Mouse (Mus musculus) heart, postnatal 36 days (tissue): Measurements from ENCODE around the gene Hamp. TPM values are rescaled to one million over a fixed set of nuclear protein-coding genes. Genes with fewer than 3 reads are reported as not detected.

Source experiments
- DNase-seq, 2 experiments: peaks; one replicate each; pipeline ENCODE4 v3.0.0; 2021 to 2022
- intact Hi-C: fragments of 180-260 bp; cut with DNase I; formaldehyde crosslinking; loops from one replicate; pipeline ENCODE4 v1.15.1; 2025
- total RNA-seq, 2 experiments: library from RNA; stranded (reverse); gene quantifications; 2 replicates each; pipeline ENCODE4 v1.2.3; 2021

The Hamp gene
- 10 to 100 TPM; 20.2 to 36.3 TPM for total RNA-seq

- no peak for DNase-seq
- intact Hi-C loops: no loop called here
Observed at GRCm38 (mm10) chr7:30943909-30944635, at the start of gene Hamp. Hamp (minus strand) TSS chr7:30944032.

- no peak for DNase-seq
- intact Hi-C loops: no loop called here
Observed at GRCm38 (mm10) chr7:30992148-30992547, 48.3 kb upstream of the Hamp start.

DNA sequence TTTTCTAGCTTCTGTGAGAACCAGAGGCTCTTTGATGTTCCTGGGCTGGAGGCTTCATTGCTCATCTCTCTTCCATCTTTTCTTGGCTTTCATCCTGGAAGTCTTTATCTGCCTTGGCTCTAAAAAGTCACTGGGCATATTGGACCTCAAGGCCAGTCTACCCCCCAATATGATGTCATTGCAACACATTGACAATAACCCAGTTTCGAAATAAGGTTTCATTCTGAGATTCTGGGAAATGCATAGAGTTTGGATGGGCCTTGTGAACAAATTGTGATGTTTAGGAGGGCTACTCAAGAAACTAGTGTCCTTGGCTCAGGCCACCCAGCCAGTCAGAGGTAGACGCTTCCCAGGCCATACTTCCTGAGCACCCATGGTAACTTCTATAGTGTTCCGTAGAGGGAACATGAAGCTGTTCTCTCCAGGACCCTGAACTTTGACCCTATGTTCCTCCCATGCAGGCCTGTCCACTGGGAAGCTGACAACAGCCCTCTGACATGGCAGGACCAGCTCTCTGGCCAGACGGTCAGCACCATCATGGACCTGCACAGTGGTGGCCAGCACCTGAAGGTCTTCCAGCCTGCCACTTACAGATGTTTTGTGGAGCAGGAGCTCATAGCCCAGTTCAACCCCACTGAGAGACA lies 44.8 kb upstream of the Hamp start:
- no peak for DNase-seq
- intact Hi-C loops: no loop called here

- intact Hi-C loops: no loop called here
- no peak for DNase-seq
Observed at GRCm38 (mm10) chr7:30985357-30985756, 41.5 kb upstream of the Hamp start.

- intact Hi-C loops: no loop called here
- DNase-seq: no peak
Observed at GRCm38 (mm10) chr7:30981703-30982102, 37.9 kb upstream of the Hamp start.

GRCm38 (mm10) chr7:30973501-30974289 lies 29.9 kb upstream of the Hamp start, which contains the start of gene Fam187b:
Fam187b (plus strand) TSS chr7:30973790.
- DNase-seq: peak; percentile 90 to 93
- intact Hi-C loops: loop anchor here (1.0 to 5.0 kb wide), 6 partner anchors 17 to 386 kb away; partner anchors contain the start of genes Fxyd7, Kmt2b, Tmem147 and Usf2

- intact Hi-C loops: loop anchor here (2.0 to 5.0 kb wide), 4 partner anchors 16 to 386 kb away; partner anchors contain the start of genes Kmt2b, Tmem147 and Usf2
- DNase-seq: no peak
Observed at GRCm38 (mm10) chr7:30973251-30973500, 29.3 kb upstream of the Hamp start, which contains the start of gene Lsr. Lsr (minus strand) TSS chr7:30973464.

DNA sequence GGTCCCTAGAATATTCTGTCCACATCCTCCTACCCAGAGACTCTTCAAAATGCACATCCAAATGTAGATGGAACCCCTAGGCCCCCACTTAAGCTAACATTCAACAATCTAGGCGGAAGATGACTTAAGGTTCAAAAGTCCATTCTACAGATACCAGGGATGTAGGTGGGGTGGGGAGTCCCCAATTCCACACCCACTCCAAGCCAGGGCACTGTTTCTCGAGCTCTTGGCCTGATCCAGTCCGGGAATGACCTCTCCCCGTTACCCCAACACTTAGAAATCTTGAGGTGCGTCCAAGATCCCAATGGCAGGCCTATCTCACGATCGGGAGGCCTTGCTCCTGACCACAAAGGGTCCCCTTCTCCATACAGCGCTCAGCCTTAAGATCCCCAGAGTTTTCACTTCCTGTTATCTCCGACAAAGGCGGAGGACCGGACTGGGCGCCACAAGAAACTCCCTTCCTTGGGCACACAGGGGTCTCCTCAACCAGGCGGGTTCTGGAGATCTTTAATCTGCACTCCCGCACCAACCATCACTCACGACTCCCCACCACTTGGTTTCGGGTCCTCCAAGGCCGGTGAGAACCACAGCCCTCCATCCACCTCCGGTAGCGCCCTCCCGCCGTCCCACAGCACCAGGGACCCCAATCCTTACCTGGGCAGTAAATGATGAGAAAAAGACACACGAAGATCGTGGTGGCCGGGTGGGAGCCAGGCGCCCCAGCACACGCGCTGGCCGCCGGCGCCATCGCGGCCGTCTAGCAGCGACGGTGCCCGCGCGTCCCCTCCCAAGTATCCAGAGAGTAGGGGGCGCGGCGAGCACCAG lies 28.8 kb upstream of the Hamp start:
- DNase-seq: no peak
- intact Hi-C loops: loop anchor here (2.0 to 5.0 kb wide), 4 partner anchors 16 to 385 kb away; partner anchors contain the start of genes Kmt2b, Tmem147 and Usf2

GRCm38 (mm10) chr7:30971901-30972300 lies 28.1 kb upstream of the Hamp start:
- no peak for DNase-seq
- intact Hi-C loops: loop anchor here (2.0 to 5.0 kb wide), 4 partner anchors 15 to 385 kb away; partner anchors contain the start of genes Kmt2b, Tmem147 and Usf2

DNA sequence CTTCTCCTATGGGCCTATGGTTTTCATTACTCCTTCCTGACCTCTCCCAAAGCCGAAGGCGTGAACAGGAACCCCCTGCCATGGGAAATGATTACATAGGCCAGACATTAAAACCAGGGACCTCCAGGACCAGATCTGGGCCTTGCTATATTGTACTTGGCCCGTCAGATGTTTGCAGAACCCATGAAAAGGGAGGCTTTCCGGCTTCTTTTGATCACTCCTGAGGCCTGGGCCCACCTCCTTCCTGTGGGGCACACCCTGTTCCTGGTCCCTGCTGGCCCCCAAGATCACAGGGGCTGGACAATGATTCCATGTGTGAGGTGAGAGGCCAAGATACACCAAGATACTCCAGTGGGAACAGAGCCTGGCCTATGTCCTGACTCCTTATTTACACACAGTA lies 25.3 kb upstream of the Hamp start:
- DNase-seq: no peak

GRCm38 (mm10) chr7:30968611-30969010 lies 24.8 kb upstream of the Hamp start:
- intact Hi-C loops: no loop called here
- no peak for DNase-seq

More for the DNA sequence above, 25.3 kb upstream of the Hamp start:
- intact Hi-C loops: no loop called here

DNA sequence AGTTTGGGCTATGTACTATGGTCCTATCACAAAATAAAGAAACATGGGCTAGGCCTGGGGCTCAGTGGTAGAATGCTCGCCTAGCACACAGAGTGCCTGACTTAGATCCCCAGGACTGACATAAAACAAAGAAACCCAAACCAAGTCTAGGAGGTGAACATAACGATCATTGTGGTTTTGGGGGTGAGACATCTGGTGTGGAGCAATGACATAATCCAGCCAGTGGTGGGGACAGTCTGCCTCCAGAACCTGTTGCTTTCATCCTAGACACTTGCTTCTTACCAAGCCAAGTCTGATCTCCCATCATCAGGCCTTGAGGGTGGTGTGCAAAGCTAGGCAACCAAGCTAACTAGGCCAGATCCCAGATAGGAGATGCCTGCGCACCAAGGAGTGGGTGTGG lies 22.8 kb upstream of the Hamp start:
- intact Hi-C loops: no loop called here
- no peak for DNase-seq

GRCm38 (mm10) chr7:30965677-30966076 lies 21.8 kb upstream of the Hamp start:
- intact Hi-C loops: no loop called here
- DNase-seq: no peak

- intact Hi-C loops: no loop called here
- no peak for DNase-seq
Observed at GRCm38 (mm10) chr7:30964366-30964765, 20.5 kb upstream of the Hamp start.

GRCm38 (mm10) chr7:30962862-30963261 lies 19.0 kb upstream of the Hamp start:
- intact Hi-C loops: no loop called here
- DNase-seq: no peak

DNA sequence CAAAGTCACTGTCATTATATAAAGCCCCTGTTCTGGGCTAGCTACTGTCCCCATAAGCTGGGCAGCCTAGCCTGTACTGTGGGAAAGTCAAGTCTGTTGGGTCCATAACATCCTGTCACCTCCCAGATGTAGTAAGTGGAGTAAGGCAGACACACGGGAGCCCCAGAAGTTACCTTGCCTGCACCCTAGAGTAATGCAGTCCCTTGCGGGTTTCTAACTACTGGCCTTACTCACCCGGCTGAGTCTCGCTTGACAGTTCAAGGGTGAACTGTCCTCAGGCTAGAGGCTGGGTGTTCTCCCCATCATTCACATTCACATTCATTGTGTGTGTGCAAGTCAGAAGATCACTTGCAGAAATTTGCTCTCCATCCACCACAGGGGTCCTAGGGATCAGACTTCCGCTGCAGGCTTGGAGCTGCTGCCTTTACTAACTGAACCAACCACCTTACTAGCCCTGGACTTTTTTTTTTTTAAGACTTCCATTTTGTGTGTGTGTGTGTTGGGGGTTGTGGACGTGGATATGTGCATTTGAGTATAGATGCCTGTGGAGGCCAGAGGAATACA lies 16.0 kb upstream of the Hamp start:
- intact Hi-C loops: loop anchor here (5.0 to 10.0 kb wide), 4 partner anchors 92 to 365 kb away; partner anchors contain the start of genes Fxyd7, Tmem147 and Zbtb32
- DNase-seq: no peak

- DNase-seq: no peak
- intact Hi-C loops: loop anchor here (5.0 to 10.0 kb wide), 4 partner anchors 93 to 364 kb away; partner anchors contain the start of genes Fxyd7, Tmem147 and Zbtb32
Observed at GRCm38 (mm10) chr7:30958866-30959487, 15.1 kb upstream of the Hamp start.

GRCm38 (mm10) chr7:30958109-30958865 lies 14.5 kb upstream of the Hamp start:
- no peak for DNase-seq
- intact Hi-C loops: loop anchor here (5.0 to 10.0 kb wide), 4 partner anchors 94 to 363 kb away; partner anchors contain the start of genes Fxyd7, Tmem147 and Zbtb32
